ENCODE assay signal across 9 mouse cellular contexts in the genomic region with DNA sequence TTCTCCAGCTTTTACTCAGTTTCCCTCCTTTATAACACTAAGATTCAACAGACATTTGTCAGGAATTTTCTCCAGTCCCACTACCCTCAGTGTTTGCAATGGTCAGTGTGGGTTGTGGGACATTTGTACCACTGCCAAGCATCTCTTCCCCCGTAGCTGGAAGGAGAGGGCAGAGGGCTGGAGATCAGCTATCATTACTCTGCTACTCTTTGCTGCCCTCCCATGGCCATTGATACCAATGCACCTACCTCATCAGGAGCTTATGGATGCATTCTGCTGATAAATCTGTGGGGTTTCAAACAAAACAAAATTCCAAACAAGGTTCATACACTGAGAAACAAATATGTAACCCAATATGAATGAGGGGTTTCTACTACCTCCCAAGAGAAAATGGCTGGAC. TPM values are rescaled to one million over a fixed set of nuclear protein-coding genes. Genes with fewer than 3 reads are reported as not detected.
DNase-seq lines count a peak whose midpoint lies in the region; TF ChIP-seq lines count a peak whose summit lies in the region.
"Had no signal": no experiment of that assay in that cellular context is flagged by ENCODE, and none has a peak within 500 bp of the region (broad histone marks: within the 10 kb centered on the region; RNA-seq: fewer than 3 reads in every experiment).

No protein-coding gene starts in this region.

- H3K27ac ChIP-seq in gastrocnemius, adult 2 months: no peak overlapping the region
- H3K27ac ChIP-seq: heart, embryonic 13.5 days had no signal

- no peak overlapping the region for H3K4me3 ChIP-seq in gastrocnemius, adult 2 months
- H3K4me3 ChIP-seq: heart, embryonic 13.5 days had no signal

- no peak for DNase-seq in gastrocnemius, adult 2 months
- no peak for DNase-seq in gastrocnemius, adult 8-10 months (ENCODE audit: low spot score in 2 of 2)
- peak; percentile 58 for DNase-seq in ES-CJ7 (ENCODE audit: low read depth, low spot score)
- peak; percentile 88 to 90 for DNase-seq in cerebellum, postnatal 10 days
- peak; percentile 34 to 57 for DNase-seq in frontal cortex, postnatal 36 days (ENCODE audit: low spot score in 2 of 2)
- peak; percentile 33 for DNase-seq in layer of hippocampus, adult 9-10 months (ENCODE audit: low spot score)
- DNase-seq in lung, postnatal 25 days (ENCODE audit: low spot score): peak; percentile 18
- DNase-seq in right cerebral cortex, postnatal 25 days: peak; percentile 33

- TF ChIP-seq CTCF in gastrocnemius, adult 2 months (IDR thresholded peaks at IDR 0.05): peak; percentile 70

- intact Hi-C loops in gastrocnemius, adult 2 months (cut with DNase I): no loop called here

RNA-seq across cellular contexts. Expression of gene Olfml1, which starts 40.9 kb away (rescaled TPM):
- 1 to 10 TPM; 2.0 to 2.6 TPM for total RNA-seq in gastrocnemius, adult 2 months (2021)
- 1 to 10 TPM in 3 of 4 experiments, under 1 TPM in 1; 0.60 to 2.0 (median 1.6) TPM for total RNA-seq in gastrocnemius, adult 8-10 months (2022)

Comparison
In these comparisons a context has a peak if more than half of its experiments do, and no peak if none do; other contexts are left out.
1. DNase-seq: peak in ES-CJ7 (single experiment), cerebellum, postnatal 10 days (2 of 2), frontal cortex, postnatal 36 days (2 of 2), layer of hippocampus, adult 9-10 months (single experiment), lung, postnatal 25 days (single experiment) and right cerebral cortex, postnatal 25 days (single experiment); none in gastrocnemius, adult 2 months (single experiment) and gastrocnemius, adult 8-10 months (0 of 2).